Mouse (Mus musculus) cerebellum, adult 11 months (tissue): ENCODE results near the gene Kantr.
"Not testable (repeated sequence)": the region's sequence is repeated elsewhere in the genome, so short reads cannot be mapped to it uniquely, and the experiment has no call there.

Experiments used
- DNase-seq: peaks from one replicate; pipeline ENCODE4 v3.0.0; 2022

Kantr gene

DNA sequence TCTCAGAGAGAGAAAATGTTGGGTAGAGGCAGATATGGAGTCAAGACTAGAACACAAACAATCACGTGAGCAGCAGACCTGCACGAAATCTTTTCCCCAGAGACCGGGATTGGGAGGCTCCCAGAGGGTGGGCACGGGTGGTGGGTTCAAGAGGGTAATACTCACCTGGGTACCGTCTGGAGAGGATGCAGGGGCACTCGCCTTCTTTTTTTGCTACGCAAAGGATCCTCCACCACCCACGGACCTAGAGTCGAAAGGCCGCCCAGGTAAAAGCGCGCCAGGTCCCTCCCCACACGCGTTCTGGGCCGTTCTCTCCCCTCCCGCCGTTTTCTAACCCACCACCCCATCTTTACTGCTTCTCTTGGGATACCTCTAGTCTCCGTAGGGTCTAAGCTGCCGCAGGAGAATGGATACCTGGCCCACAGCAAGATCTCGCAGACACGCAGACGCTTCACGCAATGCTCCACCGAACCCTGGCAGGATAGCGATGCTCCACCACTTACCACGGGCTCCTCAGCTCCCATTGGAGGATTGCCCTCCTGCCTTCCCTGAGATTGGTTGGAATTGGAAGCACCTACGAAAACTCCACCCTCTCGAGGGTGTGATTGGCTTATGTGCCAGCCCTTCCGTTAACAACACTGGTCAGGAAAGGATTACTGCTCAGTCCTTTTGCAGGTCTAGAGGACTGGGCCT is at the start of gene Kantr:
Kantr (minus strand) TSS at position 500 of the 693 bp plus-strand sequence.
- DNase-seq: peak; percentile 77

DNA sequence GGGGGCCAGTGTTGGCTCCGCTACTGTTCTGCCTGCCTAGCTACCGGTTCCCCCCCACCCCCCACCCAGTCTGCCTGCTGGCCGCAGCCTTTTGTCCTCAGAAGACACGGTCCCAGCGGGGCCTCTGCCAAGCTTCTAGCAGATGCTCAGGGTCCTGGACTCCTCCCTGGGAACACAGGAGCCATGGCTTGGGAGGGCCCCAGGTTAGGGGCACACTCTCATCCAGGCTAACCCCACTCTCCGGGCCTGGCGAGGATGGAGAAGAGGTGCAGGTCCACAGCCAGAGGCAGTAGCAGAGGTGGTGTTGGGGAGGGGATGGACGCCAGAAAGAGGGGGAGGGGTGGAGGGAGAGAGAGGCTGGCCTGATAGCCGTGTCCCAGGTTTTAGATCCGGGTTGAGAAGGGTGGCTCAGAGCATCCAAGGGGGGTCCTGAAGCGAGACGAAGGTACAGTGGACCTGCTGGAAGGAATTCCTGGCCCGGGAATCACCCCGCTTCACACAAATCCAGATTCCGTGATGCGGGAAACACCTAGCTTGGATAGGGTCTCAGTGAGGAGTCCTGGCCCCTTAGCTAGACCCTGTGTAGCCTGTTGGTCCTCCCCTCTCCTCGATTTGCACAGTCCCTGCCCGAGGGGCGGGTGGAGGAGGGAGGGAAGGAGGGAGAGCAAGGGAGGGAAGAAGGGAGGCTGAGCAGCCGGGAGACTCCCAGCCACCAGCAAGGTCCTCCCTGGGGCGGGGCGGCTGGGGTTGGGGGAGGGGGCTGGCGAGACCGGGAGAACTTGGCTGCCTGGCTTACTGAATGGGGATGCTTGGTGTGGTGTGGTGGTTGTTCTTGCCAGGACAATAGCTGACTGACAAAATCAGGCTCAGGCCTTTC is 41.3 kb upstream of the Kantr start, which contains the start of gene Gpr173:
Gpr173 (minus strand) TSS at position 308 of the 877 bp plus-strand sequence.
- peak; percentile 62 for DNase-seq

DNA sequence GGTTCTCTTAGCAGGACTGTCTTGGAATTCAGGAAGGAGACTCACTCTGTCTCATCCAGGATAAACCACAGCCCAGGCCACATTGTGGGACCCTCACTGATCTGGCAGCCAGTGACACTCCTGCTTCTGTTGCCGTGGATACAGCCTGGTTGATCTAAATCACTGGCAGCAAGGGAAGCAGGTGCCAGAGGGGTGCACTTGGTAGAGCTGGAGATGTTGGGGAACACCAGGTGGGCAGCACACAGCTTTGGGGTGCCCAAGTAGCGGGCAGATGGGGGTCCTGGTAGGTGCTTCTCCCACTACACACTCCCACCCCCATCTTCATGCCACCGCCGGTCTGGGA is 40.7 kb upstream of the Kantr start:
- DNase-seq: peak; percentile 35

GRCm38 (mm10) chrX:152366418-152366817 is 39.1 kb upstream of the Kantr start:
- peak; percentile 72 for DNase-seq

DNA sequence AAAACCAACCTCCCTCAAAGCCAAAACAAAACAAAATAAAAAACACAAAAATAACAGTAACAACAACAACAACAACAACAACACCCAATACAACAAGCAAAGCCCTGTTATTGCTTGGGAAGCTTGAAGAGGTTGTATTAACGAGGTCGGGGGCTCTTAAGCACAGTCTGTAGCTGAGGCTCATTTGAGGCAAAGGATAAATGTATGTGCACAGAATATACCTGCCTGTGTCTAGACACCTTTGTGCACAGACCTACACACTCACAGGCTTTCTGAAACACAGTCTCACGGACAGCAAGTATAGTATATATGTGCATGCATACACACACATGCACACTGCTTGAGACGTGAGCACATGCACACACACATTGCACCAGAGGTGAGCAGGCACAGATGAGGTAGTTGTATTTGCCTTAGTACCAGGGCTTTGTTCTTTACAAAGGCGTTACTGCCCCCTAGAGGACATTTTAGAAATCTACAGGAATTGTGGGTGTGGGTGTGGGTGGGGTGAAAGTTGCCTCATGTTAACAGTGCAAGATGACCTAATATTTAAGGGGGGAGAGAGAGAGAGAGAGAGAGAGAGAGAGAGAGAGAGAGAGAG is 25.4 kb upstream of the Kantr start:
- DNase-seq: no peak

- DNase-seq: peak; percentile 61
Observed at GRCm38 (mm10) chrX:152347041-152347440, 19.7 kb upstream of the Kantr start.

DNA sequence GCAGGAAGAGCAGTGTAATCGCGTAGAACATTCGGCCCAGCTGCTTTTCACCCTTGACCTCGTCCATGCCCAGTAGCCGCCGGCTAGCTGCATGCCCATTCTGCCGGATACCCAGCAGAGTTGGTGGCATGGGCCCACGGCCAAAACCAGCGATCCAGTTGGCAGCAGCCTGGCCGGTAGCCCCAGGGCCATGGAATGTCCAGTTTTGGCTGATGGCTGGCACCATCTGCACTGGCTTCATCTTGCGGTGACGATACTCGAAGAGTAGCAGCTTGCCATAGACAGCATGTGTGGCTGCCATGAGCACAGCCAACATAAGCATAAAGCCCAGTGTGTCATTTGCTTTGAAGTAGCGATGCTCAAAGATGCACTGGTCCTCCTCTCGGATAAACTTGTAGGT is 19.3 kb upstream of the Kantr start:
- DNase-seq: peak; percentile 58

DNA sequence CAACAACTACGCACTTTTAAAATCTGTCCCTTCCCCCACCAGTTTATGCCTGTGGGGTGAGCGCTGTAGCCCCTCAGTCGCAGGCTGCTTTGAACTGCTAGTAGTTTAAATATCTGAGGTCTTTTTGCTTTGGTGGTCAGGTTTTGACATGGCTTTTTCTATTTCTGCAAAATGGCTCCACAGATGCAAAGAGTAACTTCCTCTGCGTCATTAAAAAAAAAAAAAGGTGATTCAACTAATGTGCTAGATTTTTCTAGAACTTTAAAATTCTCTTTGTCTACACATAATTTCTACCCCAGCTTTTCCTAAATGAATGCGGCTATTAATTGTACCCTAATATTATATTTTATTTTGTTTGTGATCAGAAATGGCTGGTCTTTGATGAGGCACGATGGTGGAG is 15.6 kb upstream of the Kantr start:
- DNase-seq: no peak

GRCm38 (mm10) chrX:152342358-152342901 is 15.1 kb upstream of the Kantr start, which contains the start of gene Tspyl2:
Gene Tspyl2, minus strand, starts transcription at chrX:152342425.
- DNase-seq: peak; percentile 93

- no peak for DNase-seq
Observed at GRCm38 (mm10) chrX:152341496-152341895, 14.2 kb upstream of the Kantr start.

GRCm38 (mm10) chrX:152336546-152337332 is 9.4 kb upstream of the Kantr start:
- DNase-seq: peak; percentile 85

- DNase-seq: not testable (repeated sequence)
Observed at GRCm38 (mm10) chrX:152336123-152336522, 8.8 kb upstream of the Kantr start.

GRCm38 (mm10) chrX:152329400-152329799 is 2.1 kb upstream of the Kantr start:
- not testable (repeated sequence) for DNase-seq

DNA sequence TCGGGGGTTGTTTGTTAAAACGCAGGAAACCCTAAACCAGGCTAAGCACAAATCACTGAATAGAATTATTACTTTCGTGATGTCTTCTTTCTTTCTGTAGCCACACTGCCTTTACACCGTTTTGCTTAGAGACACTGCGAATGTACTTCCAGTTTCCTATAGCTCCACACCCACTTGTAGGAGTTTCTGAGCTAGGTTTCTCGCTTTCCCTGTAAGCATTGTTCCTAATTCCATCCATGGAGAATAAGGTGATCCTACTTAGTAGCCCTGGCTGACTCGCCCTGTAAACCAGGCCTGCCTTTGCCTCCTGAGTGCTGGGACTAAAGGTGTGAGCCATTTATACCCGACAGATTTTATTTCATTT is 376 bp upstream of the Kantr start:
- no peak for DNase-seq

GRCm38 (mm10) chrX:152323584-152323983 is 3.7 kb downstream of the Kantr start:
- DNase-seq: no peak

- DNase-seq: no peak
Observed at GRCm38 (mm10) chrX:152322776-152323175, 4.5 kb downstream of the Kantr start.

DNA sequence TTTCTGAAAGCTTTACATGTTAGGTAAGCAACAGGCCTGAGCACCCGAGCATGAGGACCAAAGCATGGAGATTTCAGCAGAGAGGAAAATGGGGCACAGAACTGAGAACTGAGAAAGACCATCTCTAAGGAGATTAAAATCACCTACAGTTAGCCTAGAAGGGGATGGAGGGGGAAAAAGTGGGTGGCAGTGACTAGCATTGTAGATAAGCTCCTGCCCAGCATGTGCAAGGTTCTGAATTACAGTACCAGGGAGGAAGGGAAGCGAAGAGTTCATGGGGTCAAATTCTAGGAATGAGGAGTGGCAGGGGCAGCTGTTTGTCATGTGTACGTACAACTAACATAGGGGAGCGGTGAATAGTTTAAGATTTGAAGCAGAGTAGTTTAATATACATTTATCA is 6.8 kb downstream of the Kantr start:
- DNase-seq: no peak

DNA sequence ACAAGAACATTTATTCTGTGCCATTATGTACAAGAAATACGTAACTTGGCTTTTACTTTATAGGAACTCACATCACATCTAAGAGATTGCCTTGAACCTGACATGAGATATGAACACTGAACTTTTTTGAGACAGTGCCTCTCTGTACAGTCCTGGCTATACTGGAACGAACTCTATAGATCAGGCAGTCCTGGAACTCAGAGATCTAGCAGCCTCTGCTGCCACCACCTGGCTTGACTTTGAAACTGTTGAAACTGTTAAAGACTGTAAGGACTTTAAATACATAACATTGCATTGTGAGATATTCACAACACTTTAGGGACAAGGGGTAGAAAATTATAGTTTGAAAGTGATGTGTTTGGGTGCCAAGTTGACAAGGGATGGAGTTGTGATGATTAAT is 19.4 kb downstream of the Kantr start:
- no peak for DNase-seq

GRCm38 (mm10) chrX:152307371-152307770 is 19.9 kb downstream of the Kantr start:
- DNase-seq: no peak

DNA sequence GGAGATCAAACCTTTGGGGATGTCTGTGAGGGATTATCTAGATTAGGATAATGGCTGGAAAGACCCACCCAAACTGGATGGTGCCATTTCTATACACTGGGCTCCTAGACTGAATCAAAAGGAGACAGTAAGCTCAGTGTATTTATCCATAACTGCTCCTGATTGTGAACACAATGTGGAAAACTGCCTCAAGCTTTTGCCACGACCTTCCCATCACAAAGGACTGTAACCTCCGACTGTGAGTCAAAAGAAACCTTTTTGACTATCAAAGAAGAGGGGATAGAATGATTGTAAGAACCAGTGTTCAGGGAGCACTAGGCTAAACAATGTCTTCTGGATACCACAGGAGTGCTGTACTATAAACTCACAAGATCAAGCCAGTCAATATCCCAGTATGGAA is 21.1 kb downstream of the Kantr start:
- no peak for DNase-seq

GRCm38 (mm10) chrX:152287026-152287425 is 40.3 kb downstream of the Kantr start:
- DNase-seq: not testable (repeated sequence)

DNA sequence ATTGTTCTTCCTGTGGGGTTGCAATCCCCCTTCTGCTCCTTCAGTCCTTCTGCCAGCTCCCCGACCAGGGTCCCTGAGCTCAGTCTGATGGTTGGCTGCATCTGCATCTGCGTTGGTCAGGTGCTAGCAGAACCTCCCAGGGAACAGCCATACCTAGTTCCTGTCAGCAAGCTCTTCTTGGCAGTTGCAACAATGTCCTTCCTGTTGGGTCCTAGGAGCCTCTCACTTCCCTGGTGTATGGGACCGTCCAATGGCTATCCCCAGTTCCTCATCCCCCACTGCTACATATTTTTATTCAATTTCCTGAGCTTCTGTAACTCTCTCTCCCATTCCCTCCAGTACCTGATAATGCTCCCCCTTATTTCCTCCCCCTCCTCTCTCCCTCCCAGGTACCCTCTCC is 42.5 kb downstream of the Kantr start:
- DNase-seq: no peak

GRCm38 (mm10) chrX:152279384-152279783 is 47.9 kb downstream of the Kantr start:
- no peak for DNase-seq
